Mouse (Mus musculus) cerebellum, postnatal 36 days (tissue): Measurements from ENCODE around the gene Olfr1323.

ENCODE experiments used
- DNase-seq, 2 experiments: peaks; one replicate each; pipeline ENCODE4 v3.0.0; 2021 to 2022; ENCODE audit warnings: mixed read lengths in 2 of 2

The Olfr1323 gene

GRCm38 (mm10) chrX:50019259-50019658, at the start of gene Olfr1323:
Gene Olfr1323 (minus strand): TSS chrX:50019359.
- DNase-seq = no peak

GRCm38 (mm10) chrX:50012242-50012641, 6.9 kb downstream of the Olfr1323 start:
- DNase-seq = no peak
